Mouse (Mus musculus) megakaryocyte, embryonic 14.5 days (primary cell): ENCODE measurements around the gene Hist1h4k. TPM values are rescaled to one million over a fixed set of nuclear protein-coding genes. Genes with fewer than 3 reads are reported as not detected.
A peak's percentile ranks its signal among the peaks of the same experiment; 100 is the strongest.

ENCODE experiments used
- H3K27me3 ChIP-seq: replicated peaks from 2 replicates; pipeline ENCODE3; 2012; ENCODE audit warnings: inconsistent platforms
- H3K36me3 ChIP-seq: replicated peaks from 2 replicates; pipeline ENCODE3; 2012; ENCODE audit warnings: low read length, inconsistent platforms, mixed read lengths
- H3K4me1 ChIP-seq: 2 replicates; pipeline ENCODE4 v1.6.1; 2012; ENCODE audit warnings: inconsistent platforms
- H3K4me3 ChIP-seq: replicated peaks from 2 replicates; pipeline ENCODE3; 2012; ENCODE audit warnings: moderate library complexity, mild to moderate bottlenecking, inconsistent platforms
- H3K9me3 ChIP-seq: 2 replicates; pipeline ENCODE4 v1.6.1; 2012; ENCODE audit warnings: inconsistent platforms
- FLI1 ChIP-seq: IDR thresholded peaks from 2 replicates; pipeline ENCODE4 v1.6.1; 2012; ENCODE audit warnings: low read length, inconsistent platforms, mixed read lengths
- GATA1 ChIP-seq: IDR thresholded peaks from 3 replicates; pipeline ENCODE4 v1.6.1; 2012; ENCODE audit warnings: mixed read lengths, low read length, inconsistent platforms, borderline replicate concordance
- polyA plus RNA-seq: library from polyadenylated mRNA; stranded (reverse); fragments of >175 nt; gene quantifications from 2 replicates; pipeline ENCODE4 v1.2.3, GENCODE M21; 2012; ENCODE audit warnings: low replicate concordance; ENCODE audit not compliant: insufficient read depth

Gene Hist1h4k
- polyA plus RNA-seq, 1 experiment: 106 TPM

GRCm38 (mm10) chr13:21715131-21715863, 35.0 kb downstream of the Hist1h4k start:
- Histone ChIP-seq H3K27me3 (no peaks in the 10 kb centered on the region), H3K4me1 (peaks cover 49% of the 10 kb centered on the region), H3K4me3 (peak overlapping the region; percentile 89), H3K36me3 (no peaks in the 10 kb centered on the region), H3K9me3 (no peaks in the 10 kb centered on the region)
- no peak for TF ChIP-seq FLI1
- no peak for TF ChIP-seq GATA1

DNA sequence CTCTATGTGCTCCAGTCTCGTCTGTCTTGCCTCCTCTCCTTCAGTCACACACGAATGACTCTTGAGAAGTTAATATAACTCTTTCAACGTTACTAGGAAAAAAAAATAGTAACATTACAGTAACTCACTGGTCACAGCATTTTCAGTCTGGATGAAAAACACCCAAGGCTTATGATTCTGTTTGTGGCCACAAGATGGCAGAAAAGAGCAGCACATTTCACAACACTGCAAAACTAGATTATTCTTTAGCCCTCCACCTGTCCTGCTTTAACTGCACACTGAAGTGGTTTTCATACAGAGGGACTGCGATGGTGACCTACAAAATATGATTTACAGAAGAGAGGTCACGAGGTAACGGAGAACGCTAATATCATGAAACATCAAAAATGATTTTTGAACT, 35.6 kb downstream of the Hist1h4k start:
- Histone ChIP-seq H3K4me1 (peaks cover 43% of the 10 kb centered on the region), H3K9me3 (no peaks in the 10 kb centered on the region), H3K36me3 (no peaks in the 10 kb centered on the region), H3K27me3 (no peaks in the 10 kb centered on the region), H3K4me3 (peak overlapping the region; percentile 89)
- no peak for TF ChIP-seq FLI1
- no peak for TF ChIP-seq GATA1

- no peaks in the 10 kb centered on the region for H3K9me3 ChIP-seq
- no peak for TF ChIP-seq FLI1
- peaks cover 2% of the 10 kb centered on the region for H3K27me3 ChIP-seq
- no peaks in the 10 kb centered on the region for H3K36me3 ChIP-seq
- H3K4me1 ChIP-seq: peaks cover 24% of the 10 kb centered on the region
- H3K4me3 ChIP-seq: no peak overlapping the region
Measured at GRCm38 (mm10) chr13:21711698-21712097, 38.6 kb downstream of the Hist1h4k start.

- H3K27me3 ChIP-seq: peaks cover 2% of the 10 kb centered on the region
- peaks cover 22% of the 10 kb centered on the region for H3K4me1 ChIP-seq
- H3K36me3 ChIP-seq: no peaks in the 10 kb centered on the region
- no peak for TF ChIP-seq GATA1
- TF ChIP-seq FLI1: no peak
- peak overlapping the region; percentile 93 for H3K4me3 ChIP-seq
- no peaks in the 10 kb centered on the region for H3K9me3 ChIP-seq
Measured at GRCm38 (mm10) chr13:21710821-21711525, 39.3 kb downstream of the Hist1h4k start.

- Histone ChIP-seq H3K9me3 (no peaks in the 10 kb centered on the region), H3K36me3 (no peaks in the 10 kb centered on the region)
- TF ChIP-seq GATA1 (no peak), FLI1 (no peak)
Measured at GRCm38 (mm10) chr13:21710031-21710711, 40.1 kb downstream of the Hist1h4k start.

DNA sequence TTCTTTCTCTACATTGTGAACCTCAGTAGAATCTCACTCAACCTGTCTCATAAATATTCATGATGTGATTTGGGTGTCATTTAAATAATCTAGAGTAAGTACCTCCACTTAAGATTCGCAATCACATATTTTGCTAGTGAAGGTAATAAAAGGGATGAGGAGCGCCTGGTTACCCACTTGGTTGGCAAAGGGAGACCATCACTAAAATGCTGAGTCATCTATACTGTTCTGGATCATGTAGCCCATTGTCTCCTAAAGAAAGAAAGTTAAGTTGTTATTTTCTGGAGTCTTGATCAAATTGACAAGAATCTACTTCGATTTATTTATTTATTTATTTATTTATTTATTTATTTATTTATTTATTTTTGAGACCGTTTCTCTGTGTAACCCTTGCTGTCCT, 43.6 kb downstream of the Hist1h4k start:
- TF ChIP-seq FLI1 (no peak), GATA1 (no peak)

More at GRCm38 (mm10) chr13:21710031-21710711, 40.1 kb downstream of the Hist1h4k start:
- H3K4me3 ChIP-seq: peak overlapping the region; percentile 93
- peaks cover 19% of the 10 kb centered on the region for H3K4me1 ChIP-seq
- H3K27me3 ChIP-seq: peaks cover 2% of the 10 kb centered on the region

More for the DNA sequence above, 43.6 kb downstream of the Hist1h4k start:
- Histone ChIP-seq H3K9me3 (no peaks in the 10 kb centered on the region), H3K4me3 (no peak overlapping the region), H3K4me1 (peaks cover 11% of the 10 kb centered on the region), H3K27me3 (peaks cover 5% of the 10 kb centered on the region), H3K36me3 (no peaks in the 10 kb centered on the region)

Other genes with a start within 250 kb of the Hist1h4k start
- gene Gm11273, start 249.1 kb downstream of the Hist1h4k start, polyA plus RNA-seq: 6.5 and 41.0 TPM in 2 replicates
- gene Zkscan8, start 219.4 kb downstream of the Hist1h4k start, polyA plus RNA-seq: 0.20 TPM in 1 of 2 replicates, not detected in the other
- gene Olfr1366, start 207.7 kb downstream of the Hist1h4k start, polyA plus RNA-seq: not detected in 2 replicates
- not detected in 2 replicates for gene Olfr1535, start 190.6 kb downstream of the Hist1h4k start, polyA plus RNA-seq
- 0.10 TPM in 1 of 2 replicates, not detected in the other for gene Olfr1364, start 168.7 kb downstream of the Hist1h4k start, polyA plus RNA-seq
- gene Olfr1362, start 136.5 kb downstream of the Hist1h4k start, polyA plus RNA-seq: not detected in 2 replicates
- not detected in 2 replicates for gene Olfr11, start 108.0 kb downstream of the Hist1h4k start, polyA plus RNA-seq
- not detected in 2 replicates for gene Olfr1361, start 87.1 kb downstream of the Hist1h4k start, polyA plus RNA-seq
- not detected in 2 replicates for gene Olfr1360, start 73.1 kb downstream of the Hist1h4k start, polyA plus RNA-seq
- gene Olfr1359, start 52.4 kb downstream of the Hist1h4k start, polyA plus RNA-seq: not detected in 2 replicates
- 3.6 TPM in 1 of 2 replicates, not detected in the other for gene Hist1h2bl, start 34.4 kb downstream of the Hist1h4k start, polyA plus RNA-seq
- gene Hist1h2ai, start 34.1 kb downstream of the Hist1h4k start, polyA plus RNA-seq: 46.8 and 88.4 TPM in 2 replicates
- 72.9 and 147 TPM in 2 replicates for gene Hist1h3h, start 32.8 kb downstream of the Hist1h4k start, polyA plus RNA-seq
- 7.3 TPM in 1 of 2 replicates, not detected in the other for gene Hist1h2bm, start 28.5 kb downstream of the Hist1h4k start, polyA plus RNA-seq
- gene Hist1h4j, start 15.4 kb downstream of the Hist1h4k start, polyA plus RNA-seq: 5.0 and 5.5 TPM in 2 replicates
- 18.0 and 72.9 TPM in 2 replicates for gene Hist1h2ak, start 3.3 kb upstream of the Hist1h4k start, polyA plus RNA-seq
- gene Hist1h2bn, start 3.6 kb upstream of the Hist1h4k start, polyA plus RNA-seq: 7.1 TPM in 1 of 2 replicates, not detected in the other
- gene Hist1h1b, start 30.1 kb upstream of the Hist1h4k start, polyA plus RNA-seq: 3.0 TPM in 1 of 2 replicates, not detected in the other
- 50.5 and 69.6 TPM in 2 replicates for gene Hist1h3i, start 32.9 kb upstream of the Hist1h4k start, polyA plus RNA-seq
- 22.2 and 79.5 TPM in 2 replicates for gene Hist1h2an, start 36.7 kb upstream of the Hist1h4k start, polyA plus RNA-seq
- 4.6 and 20.3 TPM in 2 replicates for gene Hist1h2bp, start 37.0 kb upstream of the Hist1h4k start, polyA plus RNA-seq
- gene Hist1h2bq, start 59.7 kb upstream of the Hist1h4k start, polyA plus RNA-seq: 83.2 and 173 TPM in 2 replicates
- gene Hist1h2ao, start 60.0 kb upstream of the Hist1h4k start, polyA plus RNA-seq: not detected in 2 replicates
- gene Hist1h4m, start 61.2 kb upstream of the Hist1h4k start, polyA plus RNA-seq: 91.9 TPM in 1 of 2 replicates, not detected in the other
- 88.8 and 245 TPM in 2 replicates for gene Hist1h4n, start 81.7 kb upstream of the Hist1h4k start, polyA plus RNA-seq
- 10,971 and 11,665 TPM in 2 replicates for gene Hist1h2ap, start 83.0 kb upstream of the Hist1h4k start, polyA plus RNA-seq
- 74.1 and 174 TPM in 2 replicates for gene Hist1h2br, start 83.2 kb upstream of the Hist1h4k start, polyA plus RNA-seq
- not detected in 2 replicates for gene Zfp184, start 194.6 kb upstream of the Hist1h4k start, polyA plus RNA-seq
- not detected in 2 replicates for gene Pom121l2, start 230.7 kb upstream of the Hist1h4k start, polyA plus RNA-seq